In the genomic region with DNA sequence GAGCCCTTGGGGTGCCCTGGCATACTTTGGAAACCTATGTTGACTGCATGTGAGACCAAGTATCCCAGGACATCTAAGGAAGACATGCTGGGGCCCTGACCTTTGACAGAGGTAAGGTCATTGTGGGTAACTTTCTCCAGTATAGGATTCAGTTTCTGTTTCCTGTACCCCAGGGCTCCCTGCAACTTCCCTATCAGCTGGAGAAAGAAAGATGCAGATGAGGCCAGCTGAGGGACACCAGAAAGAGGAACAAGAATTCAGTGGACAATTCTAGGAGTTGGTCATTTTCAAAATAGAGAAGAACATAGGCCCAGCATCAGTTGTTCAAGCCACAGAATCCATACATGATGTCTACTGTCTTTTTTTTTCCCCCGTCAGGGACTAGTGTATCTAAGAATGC, we compare ENCODE assay signal across 33 mouse cellular contexts. TPM values are rescaled to one million over a fixed set of nuclear protein-coding genes. Genes with fewer than 3 reads are reported as not detected.
DNase-seq lines count a peak whose midpoint lies in the region; ATAC-seq and TF ChIP-seq lines count a peak whose summit lies in the region.
"Had no signal": no experiment of that assay in that cellular context is flagged by ENCODE, and none has a peak within 500 bp of the region (broad histone marks: within the 10 kb centered on the region; RNA-seq: fewer than 3 reads in every experiment).

No protein-coding gene starts in this region.

- no peaks in the 10 kb centered on the region for H3K4me1 ChIP-seq in liver, adult 2 months (ENCODE audit: control insufficient read depth, insufficient read depth, low read length)
- peaks cover 2% of the 10 kb centered on the region; the same call in 1 of the 2 replicates for H3K4me1 ChIP-seq in liver, embryonic 11.5 days (replicated peaks; ENCODE audit: control insufficient read depth, insufficient read depth, low read length)
- H3K4me1 ChIP-seq in bone marrow macrophage, adult 2 months (ENCODE audit: control insufficient read depth, insufficient read depth, low read length) = peaks cover 69% of the 10 kb centered on the region
- no peaks in the 10 kb centered on the region; the same call in 1 of the 2 replicates for H3K4me1 ChIP-seq in intestine, embryonic 16.5 days (ENCODE audit: control insufficient read depth, insufficient read depth, low read length)
- H3K4me1 ChIP-seq: embryonic facial prominence, embryonic 12.5 days; intestine, embryonic 15.5 days; midbrain, embryonic 15.5 days had no signal

- no peak overlapping the region for H3K9ac ChIP-seq in liver, adult 2 months (ENCODE audit: low read depth, low read length)
- H3K9ac ChIP-seq in liver, embryonic 11.5 days (ENCODE audit: low read depth, low read length) = no peak overlapping the region
- no peak overlapping the region for H3K9ac ChIP-seq in intestine, embryonic 16.5 days (ENCODE audit: low read depth, low read length)
- H3K9ac ChIP-seq: embryonic facial prominence, embryonic 12.5 days; forebrain, postnatal 0 days; intestine, embryonic 15.5 days; liver, embryonic 13.5 days; lung, embryonic 15.5 days; midbrain, embryonic 15.5 days had no signal

- 76% methylated on average over 1 of the region's 1 CpGs for WGBS in liver, adult 2 months
- WGBS in liver, embryonic 11.5 days = 72% methylated on average over 1 of the region's 1 CpGs
- WGBS in intestine, embryonic 16.5 days = 82% methylated on average over 1 of the region's 1 CpGs

- no peak overlapping the region for H3K4me2 ChIP-seq in liver, embryonic 11.5 days
- no peak overlapping the region for H3K4me2 ChIP-seq in intestine, embryonic 16.5 days (ENCODE audit: low read depth, low read length)
- H3K4me2 ChIP-seq: embryonic facial prominence, embryonic 12.5 days; intestine, embryonic 15.5 days; liver, embryonic 13.5 days; lung, embryonic 15.5 days; midbrain, embryonic 15.5 days had no signal

- intact Hi-C loops in left cerebral cortex, postnatal 25 days (cut with DNase I) = no loop called here

- H3K79me2 ChIP-seq in liver, adult 2 months (ENCODE audit: control insufficient read depth, insufficient read depth, low read length) = no peaks in the 10 kb centered on the region

- no peak for TF ChIP-seq POLR2A in liver, adult 2 months (IDR thresholded peaks at IDR 0.05; ENCODE audit: extremely low read depth, insufficient read depth, low read length)
- no peak for TF ChIP-seq POLR2A in bone marrow macrophage, adult 2 months (IDR thresholded peaks at IDR 0.05; ENCODE audit: borderline replicate concordance, low read depth, low read length)

- no peak for ATAC-seq in liver, embryonic 11.5 days (replicated peaks; ENCODE audit: low FRiP score)
- ATAC-seq in megakaryocyte, adult 5-6 weeks (ENCODE audit: poor library complexity, severe bottlenecking) = peak; percentile 66
- ATAC-seq in intestine, embryonic 16.5 days = no peak
- ATAC-seq: forebrain, postnatal 0 days; hindbrain, embryonic 16.5 days; intestine, embryonic 15.5 days; midbrain, embryonic 15.5 days had no signal

- H3K27ac ChIP-seq in liver, adult 2 months (replicated peaks; ENCODE audit: insufficient read depth, low read depth, low read length) = peak overlapping the region; percentile 32; the same call in 1 of the 2 replicates
- no peak overlapping the region for H3K27ac ChIP-seq in liver, embryonic 11.5 days (ENCODE audit: low read depth, low read length)
- peak overlapping the region; percentile 99 for H3K27ac ChIP-seq in bone marrow macrophage, adult 2 months (ENCODE audit: insufficient read depth, low read depth, low read length)
- no peak overlapping the region for H3K27ac ChIP-seq in intestine, embryonic 16.5 days (ENCODE audit: low read length)
- H3K27ac ChIP-seq: embryonic facial prominence, embryonic 12.5 days; hindbrain, embryonic 10.5 days; intestine, embryonic 15.5 days; midbrain, embryonic 15.5 days had no signal

- H3K36me3 ChIP-seq in liver, adult 2 months (ENCODE audit: control insufficient read depth, insufficient read depth, low read length) = no peaks in the 10 kb centered on the region
- no peaks in the 10 kb centered on the region for H3K36me3 ChIP-seq in liver, embryonic 11.5 days (ENCODE audit: control insufficient read depth, insufficient read depth, low read length)
- no peaks in the 10 kb centered on the region for H3K36me3 ChIP-seq in intestine, embryonic 16.5 days (ENCODE audit: control insufficient read depth, insufficient read depth, low read length)
- H3K36me3 ChIP-seq: embryonic facial prominence, embryonic 12.5 days; G1E; hindbrain, embryonic 10.5 days; intestine, embryonic 15.5 days; liver, embryonic 13.5 days; lung, embryonic 15.5 days; midbrain, embryonic 15.5 days had no signal

- peak; percentile 29 for DNase-seq in liver, adult 2 months (ENCODE audit: extremely low read depth, low read depth, low spot score)
- DNase-seq in liver, embryonic 11.5 days (ENCODE audit: low spot score) = no peak
- peak; percentile 40 for DNase-seq in 416B (ENCODE audit: low read depth)
- DNase-seq in left cerebral cortex, postnatal 25 days (ENCODE audit: low spot score in 2 of 2) = no peak
- DNase-seq in left cerebral cortex, adult 18-20 months (ENCODE audit: low spot score in 2 of 2) = no peak
- DNase-seq: adrenal gland, postnatal 36 days; B cell, adult 2 months; cerebellum, adult 11-12 months; cerebellum, postnatal 14 days; forebrain, postnatal 0 days; gastrocnemius, postnatal 25 days; liver, embryonic 13.5 days; right cerebral cortex, adult 18-20 months; thymus, adult 18-20 months; thymus, postnatal 4 days had no signal

- H3K27me3 ChIP-seq in liver, adult 2 months (ENCODE audit: control insufficient read depth, insufficient read depth, low read length) = no peaks in the 10 kb centered on the region
- H3K27me3 ChIP-seq in liver, embryonic 11.5 days (replicated peaks; ENCODE audit: control insufficient read depth, insufficient read depth, low read length) = no peaks in the 10 kb centered on the region
- no peaks in the 10 kb centered on the region for H3K27me3 ChIP-seq in intestine, embryonic 16.5 days (replicated peaks; ENCODE audit: control insufficient read depth, insufficient read depth, low read length)
- H3K27me3 ChIP-seq: embryonic facial prominence, embryonic 12.5 days; intestine, embryonic 15.5 days; lung, embryonic 15.5 days; midbrain, embryonic 15.5 days had no signal

- TF ChIP-seq CTCF in liver, adult 2 months (IDR thresholded peaks at IDR 0.05; ENCODE audit: low read depth, low read length) = no peak
- no peak for TF ChIP-seq CTCF in bone marrow macrophage, adult 2 months (IDR thresholded peaks at IDR 0.05; ENCODE audit: low read depth, low read length)

- no peaks in the 10 kb centered on the region for H3K9me3 ChIP-seq in liver, embryonic 11.5 days (ENCODE audit: control insufficient read depth, low read length)
- H3K9me3 ChIP-seq in intestine, embryonic 16.5 days (ENCODE audit: control insufficient read depth, low read length) = no peaks in the 10 kb centered on the region
- H3K9me3 ChIP-seq: embryonic facial prominence, embryonic 12.5 days; G1E; hindbrain, embryonic 10.5 days; intestine, embryonic 15.5 days; liver, embryonic 13.5 days; lung, embryonic 15.5 days; midbrain, embryonic 15.5 days had no signal

- H3K4me3 ChIP-seq in liver, adult 2 months (ENCODE audit: insufficient read depth, low read depth, low read length) = no peak overlapping the region
- no peak overlapping the region for H3K4me3 ChIP-seq in liver, embryonic 11.5 days (ENCODE audit: low read depth, low read length)
- no peak overlapping the region for H3K4me3 ChIP-seq in bone marrow macrophage, adult 2 months (ENCODE audit: insufficient read depth, low read length)
- no peak overlapping the region for H3K4me3 ChIP-seq in intestine, embryonic 16.5 days (ENCODE audit: low read length)
- H3K4me3 ChIP-seq: embryonic facial prominence, embryonic 12.5 days; hindbrain, embryonic 10.5 days; intestine, embryonic 15.5 days; liver, embryonic 13.5 days; lung, embryonic 15.5 days; midbrain, embryonic 15.5 days had no signal

RNA-seq across cellular contexts. Expression of a gene that starts 3.1 kb away (rescaled TPM):
- 4.5 and 5.6 TPM in 2 replicates for total RNA-seq in liver, adult 2 months (2014; rRNA removed)
- polyA plus RNA-seq in liver, adult 2 months (2012; rRNA removed) = 3.2 and 9.9 TPM in 2 replicates
- 0.73 and 0.78 TPM in 2 replicates for polyA plus RNA-seq in liver, embryonic 11.5 days (2014; fragmentation: Nextera tagmentation; extraction: Ambion mirVana)
- 164 and 219 TPM in 2 replicates for polyA plus RNA-seq in bone marrow macrophage, adult 2 months (2012; ENCODE audit: insufficient read depth, insufficient read length, missing spikeins)
- total RNA-seq in megakaryocyte, adult 5-6 weeks (2015) = 2.3 and 4.2 TPM in 2 replicates
- total RNA-seq in megakaryocyte, adult 5-6 weeks (2017) = 1.1 and 1.5 TPM in 2 replicates
- total RNA-seq in left cerebral cortex, postnatal 25 days (2021) = under 1 TPM; 0.23 to 0.28 TPM
- 0.29 and 0.37 TPM in 2 replicates for polyA plus RNA-seq in intestine, embryonic 16.5 days (2015; fragmentation: Nextera tagmentation; extraction: Ambion mirVana)
- total RNA-seq in left cerebral cortex, adult 18-20 months (2021) = under 1 TPM; 0.53 to 0.80 TPM
- total RNA-seq: CH12.LX had no signal
- polyA plus RNA-seq: G1E had no signal

RNA-seq across cellular contexts. Expression of a gene that starts 26.0 kb away (rescaled TPM):
- total RNA-seq in liver, adult 2 months (2014; rRNA removed) = 0.28 and 0.67 TPM in 2 replicates
- 1.1 and 1.7 TPM in 2 replicates for polyA plus RNA-seq in liver, adult 2 months (2012; rRNA removed)
- 0.31 and 0.95 TPM in 2 replicates for polyA plus RNA-seq in liver, embryonic 11.5 days (2014; fragmentation: Nextera tagmentation; extraction: Ambion mirVana)
- 12.8 and 13.6 TPM in 2 replicates for polyA plus RNA-seq in bone marrow macrophage, adult 2 months (2012; ENCODE audit: insufficient read depth, insufficient read length, missing spikeins)
- total RNA-seq in megakaryocyte, adult 5-6 weeks (2015) = not detected in 2 replicates
- 0.12 and 0.18 TPM in 2 replicates for total RNA-seq in megakaryocyte, adult 5-6 weeks (2017)
- 1 to 10 TPM; 4.1 to 6.9 TPM for total RNA-seq in left cerebral cortex, postnatal 25 days (2021)
- 5.3 TPM in 2 replicates for polyA plus RNA-seq in intestine, embryonic 16.5 days (2015; fragmentation: Nextera tagmentation; extraction: Ambion mirVana)
- total RNA-seq in left cerebral cortex, adult 18-20 months (2021) = 10 to 100 TPM in 1 of 2 experiments, 1 to 10 TPM in 1; 6.4 to 12.4 TPM
- polyA plus RNA-seq: G1E had no signal

RNA-seq across cellular contexts. Expression of a gene that starts 37.4 kb away (rescaled TPM):
- 0.87 and 1.0 TPM in 2 replicates for total RNA-seq in liver, adult 2 months (2014; rRNA removed)
- 0.67 and 1.1 TPM in 2 replicates for polyA plus RNA-seq in liver, adult 2 months (2012; rRNA removed)
- polyA plus RNA-seq in liver, embryonic 11.5 days (2014; fragmentation: Nextera tagmentation; extraction: Ambion mirVana) = 5.5 TPM in 2 replicates
- not detected in 2 replicates for polyA plus RNA-seq in bone marrow macrophage, adult 2 months (2012; ENCODE audit: insufficient read depth, insufficient read length, missing spikeins)
- total RNA-seq in megakaryocyte, adult 5-6 weeks (2015) = not detected in 2 replicates
- total RNA-seq in megakaryocyte, adult 5-6 weeks (2017) = not detected in 2 replicates
- total RNA-seq in left cerebral cortex, postnatal 25 days (2021) = 1 to 10 TPM; 8.9 TPM
- polyA plus RNA-seq in intestine, embryonic 16.5 days (2015; fragmentation: Nextera tagmentation; extraction: Ambion mirVana) = 8.3 and 8.4 TPM in 2 replicates
- 10 to 100 TPM in 1 of 2 experiments, 1 to 10 TPM in 1; 8.4 to 10.2 TPM for total RNA-seq in left cerebral cortex, adult 18-20 months (2021)

RNA-seq across cellular contexts. Expression of a gene that starts 43.7 kb away (rescaled TPM):
- not detected in 2 replicates for total RNA-seq in liver, adult 2 months (2014; rRNA removed)
- not detected in 2 replicates for polyA plus RNA-seq in liver, adult 2 months (2012; rRNA removed)
- polyA plus RNA-seq in liver, embryonic 11.5 days (2014; fragmentation: Nextera tagmentation; extraction: Ambion mirVana) = not detected in 2 replicates
- polyA plus RNA-seq in bone marrow macrophage, adult 2 months (2012; ENCODE audit: insufficient read depth, insufficient read length, missing spikeins) = not detected in 2 replicates
- total RNA-seq in megakaryocyte, adult 5-6 weeks (2015) = not detected in 2 replicates
- total RNA-seq in megakaryocyte, adult 5-6 weeks (2017) = not detected in 2 replicates
- not detected for total RNA-seq in left cerebral cortex, postnatal 25 days (2021)
- not detected in 2 replicates for polyA plus RNA-seq in intestine, embryonic 16.5 days (2015; fragmentation: Nextera tagmentation; extraction: Ambion mirVana)
- not detected for total RNA-seq in left cerebral cortex, adult 18-20 months (2021)
- total RNA-seq: adrenal gland, postnatal 36 days; CH12.LX; forebrain, postnatal 0 days; G1E; gastrocnemius, postnatal 25 days; left cerebral cortex, adult 8-10 months had no signal
- polyA plus RNA-seq: embryonic facial prominence, embryonic 12.5 days; forebrain, embryonic 11.5 days; forebrain, postnatal 0 days; G1E; heart, embryonic 16.5 days; hindbrain, embryonic 10.5 days; hindbrain, embryonic 16.5 days; intestine, embryonic 15.5 days; kidney, embryonic 14.5 days; limb, embryonic 11.5 days; liver, embryonic 13.5 days; lung, embryonic 15.5 days; midbrain, embryonic 15.5 days; neural tube, embryonic 14.5 days; stomach, embryonic 16.5 days had no signal

RNA-seq across cellular contexts. Expression of a gene that starts 46.7 kb away (rescaled TPM):
- total RNA-seq in liver, adult 2 months (2014; rRNA removed) = not detected in 2 replicates
- polyA plus RNA-seq in liver, adult 2 months (2012; rRNA removed) = 0.07 and 0.17 TPM in 2 replicates
- 2.9 and 3.5 TPM in 2 replicates for polyA plus RNA-seq in liver, embryonic 11.5 days (2014; fragmentation: Nextera tagmentation; extraction: Ambion mirVana)
- 0.96 and 1.5 TPM in 2 replicates for polyA plus RNA-seq in bone marrow macrophage, adult 2 months (2012; ENCODE audit: insufficient read depth, insufficient read length, missing spikeins)
- total RNA-seq in megakaryocyte, adult 5-6 weeks (2015) = not detected in 2 replicates
- total RNA-seq in megakaryocyte, adult 5-6 weeks (2017) = not detected in 2 replicates
- total RNA-seq in left cerebral cortex, postnatal 25 days (2021) = 10 to 100 TPM; 58.3 to 63.0 TPM
- 6.9 and 8.6 TPM in 2 replicates for polyA plus RNA-seq in intestine, embryonic 16.5 days (2015; fragmentation: Nextera tagmentation; extraction: Ambion mirVana)
- 10 to 100 TPM; 53.4 to 58.4 TPM for total RNA-seq in left cerebral cortex, adult 18-20 months (2021)
- total RNA-seq: CH12.LX, G1E had no signal
- polyA plus RNA-seq: G1E had no signal

Comparison
In these comparisons a context has a peak if more than half of its experiments do, and no peak if none do; other contexts are left out.
1. DNase-seq: peak in liver, adult 2 months (single experiment) and 416B (single experiment); none in liver, embryonic 11.5 days (single experiment), left cerebral cortex, postnatal 25 days (0 of 2) and left cerebral cortex, adult 18-20 months (0 of 2).
2. H3K27ac ChIP-seq: peak in liver, adult 2 months (single experiment) and bone marrow macrophage, adult 2 months (single experiment); none in liver, embryonic 11.5 days (single experiment) and intestine, embryonic 16.5 days (single experiment).